Comparison of ENCODE assay signal across 8 mouse cellular contexts in the genomic region with DNA sequence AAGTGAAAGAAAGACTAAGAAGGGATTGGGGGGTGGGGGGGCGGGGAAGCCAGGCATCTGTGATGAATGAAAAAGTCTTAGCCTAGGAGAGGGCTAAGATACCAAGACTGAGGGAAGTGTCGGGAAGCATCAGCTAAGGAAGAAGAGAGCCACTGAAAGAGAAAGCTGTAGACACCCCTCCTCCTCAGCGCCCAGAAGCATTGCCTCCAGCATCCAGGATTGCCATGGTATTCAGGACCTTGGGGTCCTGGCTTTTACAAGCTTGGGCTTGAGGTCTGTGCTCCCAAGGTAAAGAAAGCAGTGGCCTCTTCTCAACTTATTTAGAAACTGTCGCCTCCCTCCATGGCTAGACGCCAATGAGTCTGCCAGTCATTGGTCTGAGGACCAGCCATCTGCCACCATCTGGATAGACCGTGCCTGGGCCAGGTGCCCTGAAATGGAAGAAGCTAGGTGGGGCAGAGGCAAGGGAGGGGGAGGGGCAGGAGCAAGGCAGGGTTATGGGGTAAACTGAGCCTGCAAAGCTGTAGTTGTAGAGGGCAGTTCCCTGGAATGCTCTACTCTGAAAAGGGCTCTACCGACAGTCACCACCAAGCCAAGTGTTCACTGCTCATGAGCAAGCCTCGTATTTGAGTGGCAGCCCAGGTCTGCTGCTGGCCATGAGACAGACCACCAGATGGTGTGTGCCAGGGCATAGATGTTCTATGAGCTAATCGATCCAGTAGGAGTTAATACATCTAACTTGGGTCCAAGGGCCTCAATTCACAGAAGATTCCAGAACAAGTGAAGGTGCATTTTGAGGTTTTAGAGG.
DNase-seq lines count a peak whose midpoint lies in the region; ATAC-seq and TF ChIP-seq lines count a peak whose summit lies in the region.

No protein-coding gene starts in this region.

- no peaks in the 10 kb centered on the region for H3K27me3 ChIP-seq in lung, embryonic 15.5 days
- H3K27me3 ChIP-seq in lung, postnatal 0 days (replicated peaks; ENCODE audit: insufficient read depth, low read length), result no peaks in the 10 kb centered on the region
- no peaks in the 10 kb centered on the region for H3K27me3 ChIP-seq in hindbrain, embryonic 12.5 days
- no peaks in the 10 kb centered on the region for H3K27me3 ChIP-seq in neural tube, embryonic 14.5 days (ENCODE audit: control insufficient read depth, insufficient read depth, low read length)

- H3K4me2 ChIP-seq in lung, embryonic 15.5 days, result no peak overlapping the region
- H3K4me2 ChIP-seq in lung, postnatal 0 days (replicated peaks; ENCODE audit: low read depth, low read length), result no peak overlapping the region
- H3K4me2 ChIP-seq in hindbrain, embryonic 12.5 days (replicated peaks), result peak overlapping the region; percentile 6; the same call in 1 of the 2 replicates
- H3K4me2 ChIP-seq in neural tube, embryonic 14.5 days (ENCODE audit: low read depth, low read length), result no peak overlapping the region

- ATAC-seq in lung, embryonic 15.5 days (ENCODE audit: borderline replicate concordance, extremely low read depth, low FRiP score, low TSS enrichment), result peak; percentile 32; the same call in 1 of the 2 replicates
- no peak for ATAC-seq in lung, postnatal 0 days
- ATAC-seq in hindbrain, embryonic 12.5 days (ENCODE audit: low FRiP score), result no peak; the same call in 1 of the 2 replicates
- peak; percentile 56; the same call in 1 of the 2 replicates for ATAC-seq in neural tube, embryonic 14.5 days (ENCODE audit: low read depth)

- no peak overlapping the region for H3K4me3 ChIP-seq in lung, embryonic 15.5 days
- no peak overlapping the region for H3K4me3 ChIP-seq in lung, postnatal 0 days (ENCODE audit: low read depth, low read length)
- H3K4me3 ChIP-seq in hindbrain, embryonic 12.5 days, result no peak overlapping the region
- H3K4me3 ChIP-seq in neural tube, embryonic 14.5 days (ENCODE audit: low read depth, low read length), result no peak overlapping the region

- H3K4me1 ChIP-seq in lung, embryonic 15.5 days, result peaks cover 14% of the 10 kb centered on the region
- no peaks in the 10 kb centered on the region for H3K4me1 ChIP-seq in lung, postnatal 0 days (ENCODE audit: insufficient read depth, low read depth, low read length)
- peaks cover 13% of the 10 kb centered on the region for H3K4me1 ChIP-seq in hindbrain, embryonic 12.5 days
- peaks cover 5% of the 10 kb centered on the region for H3K4me1 ChIP-seq in neural tube, embryonic 14.5 days (ENCODE audit: control insufficient read depth, insufficient read depth, low read length)

- no peak overlapping the region for H3K9ac ChIP-seq in lung, embryonic 15.5 days
- no peak overlapping the region for H3K9ac ChIP-seq in lung, postnatal 0 days (replicated peaks; ENCODE audit: low read depth)
- no peak overlapping the region for H3K9ac ChIP-seq in hindbrain, embryonic 12.5 days
- no peak overlapping the region for H3K9ac ChIP-seq in neural tube, embryonic 14.5 days (replicated peaks; ENCODE audit: low read depth, low read length)

- TF ChIP-seq CTCF in lung, postnatal 0 days (IDR thresholded peaks at IDR 0.05), result no peak

- peak; percentile 26 for DNase-seq in adrenal gland, postnatal 10 days
- DNase-seq in adrenal gland, postnatal 36 days, result no peak
- no peak for DNase-seq in lung, postnatal 0 days (ENCODE audit: low spot score)
- no peak for DNase-seq in MN1 (ENCODE audit: low spot score)
- no peak for DNase-seq in lung, postnatal 4 days

- TF ChIP-seq EP300 in lung, postnatal 0 days (IDR thresholded peaks at IDR 0.05), result no peak

- WGBS in lung, embryonic 15.5 days, result 71% methylated on average over 9 of the region's 9 CpGs
- WGBS in lung, postnatal 0 days, result 79% methylated on average over 9 of the region's 9 CpGs
- 77% methylated on average over 9 of the region's 9 CpGs for WGBS in hindbrain, embryonic 12.5 days
- WGBS in neural tube, embryonic 14.5 days, result 73% methylated on average over 9 of the region's 9 CpGs

- no peaks in the 10 kb centered on the region for H3K9me3 ChIP-seq in lung, embryonic 15.5 days
- no peaks in the 10 kb centered on the region for H3K9me3 ChIP-seq in lung, postnatal 0 days (ENCODE audit: low read length)
- no peaks in the 10 kb centered on the region for H3K9me3 ChIP-seq in hindbrain, embryonic 12.5 days (replicated peaks)
- H3K9me3 ChIP-seq in neural tube, embryonic 14.5 days (ENCODE audit: control insufficient read depth, low read length), result no peaks in the 10 kb centered on the region

- H3K27ac ChIP-seq in lung, embryonic 15.5 days, result no peak overlapping the region
- no peak overlapping the region for H3K27ac ChIP-seq in lung, postnatal 0 days (ENCODE audit: low read length)
- no peak overlapping the region for H3K27ac ChIP-seq in hindbrain, embryonic 12.5 days
- H3K27ac ChIP-seq in neural tube, embryonic 14.5 days (ENCODE audit: low read depth, low read length), result no peak overlapping the region; the same call in 1 of the 2 replicates

- no peaks in the 10 kb centered on the region for H3K36me3 ChIP-seq in lung, embryonic 15.5 days
- no peaks in the 10 kb centered on the region for H3K36me3 ChIP-seq in lung, postnatal 0 days (ENCODE audit: insufficient read depth, low read length)
- H3K36me3 ChIP-seq in hindbrain, embryonic 12.5 days, result no peaks in the 10 kb centered on the region
- no peaks in the 10 kb centered on the region for H3K36me3 ChIP-seq in neural tube, embryonic 14.5 days (ENCODE audit: control insufficient read depth, insufficient read depth, low read length)

Comparison
In these comparisons a context has a peak if more than half of its experiments do, and no peak if none do; other contexts are left out.
1. ATAC-seq: peak in lung, embryonic 15.5 days (single experiment) and neural tube, embryonic 14.5 days (single experiment); none in lung, postnatal 0 days (single experiment) and hindbrain, embryonic 12.5 days (single experiment).